Mouse (Mus musculus) midbrain, embryonic 11.5 days (tissue): ENCODE results near the gene Nudcd2. TPM values are rescaled to one million over a fixed set of nuclear protein-coding genes. Genes with fewer than 3 reads are reported as not detected.

Experiments used
- ATAC-seq: fragments of 200-750 bp; cut with Nextera tagmentation; 2 replicates; pipeline ENCODE4 v1.8.0; 2017; ENCODE audit warnings: moderate TSS enrichment, moderate library complexity; ENCODE audit not compliant: low FRiP score
- DNase-seq: peaks from one replicate; pipeline ENCODE4 v3.0.0; 2015; ENCODE audit warnings: low spot score; ENCODE audit errors: missing footprints
- H3K27ac ChIP-seq: fragments of 300-500 bp; sonication (generic); 2 replicates; pipeline ENCODE4 v1.5.1; 2014; ENCODE audit warnings: low read depth, low read length
- H3K27me3 ChIP-seq: fragments of 300-500 bp; sonication (generic); 2 replicates; pipeline ENCODE4 v1.6.1; 2014; ENCODE audit warnings: mild to moderate bottlenecking, low read length, moderate library complexity, mixed read lengths; ENCODE audit not compliant: control insufficient read depth, insufficient read depth
- H3K36me3 ChIP-seq: fragments of 300-500 bp; sonication (generic); 2 replicates; pipeline ENCODE4 v1.6.1; 2014; ENCODE audit warnings: mild to moderate bottlenecking, low read length, moderate library complexity, mixed read lengths; ENCODE audit not compliant: control insufficient read depth, insufficient read depth
- H3K4me1 ChIP-seq: fragments of 300-500 bp; sonication (generic); 2 replicates; pipeline ENCODE4 v1.6.1; 2014; ENCODE audit warnings: low read length; ENCODE audit not compliant: control insufficient read depth, insufficient read depth
- H3K4me2 ChIP-seq: fragments of 300-500 bp; sonication (generic); 2 replicates; pipeline ENCODE4 v1.6.1; 2014; ENCODE audit warnings: mild to moderate bottlenecking, moderate library complexity
- H3K4me3 ChIP-seq: fragments of 300-500 bp; sonication (generic); 2 replicates; pipeline ENCODE4 v1.5.1; 2014; ENCODE audit warnings: low read depth, low read length
- H3K9ac ChIP-seq: fragments of 300-500 bp; sonication (generic); 2 replicates; pipeline ENCODE4 v1.6.1; 2014; ENCODE audit warnings: low read length
- H3K9me3 ChIP-seq: fragments of 300-500 bp; sonication (generic); 2 replicates; pipeline ENCODE4 v1.6.1; 2016; ENCODE audit warnings: low read length; ENCODE audit not compliant: control insufficient read depth
- WGBS: fragments of 180-500 bp; shearing (Covaris S2); extraction: QIAGEN DNeasy Blood & Tissue Kit; methylation state at CpG from one replicate; pipeline ENCODE4 v1.1.7; 2014; 5-methylcytosine and 5-hydroxymethylcytosine counted together
- polyA plus RNA-seq: library from polyadenylated mRNA; unstranded; fragments of >200 nt; fragmentation: Nextera tagmentation; extraction: Ambion mirVana; gene quantifications from 2 replicates; pipeline ENCODE4 v1.2.1, GENCODE M21; 2014

Nudcd2 gene
- polyA plus RNA-seq, 1 experiment from 2014 or later, result 196 TPM

DNA sequence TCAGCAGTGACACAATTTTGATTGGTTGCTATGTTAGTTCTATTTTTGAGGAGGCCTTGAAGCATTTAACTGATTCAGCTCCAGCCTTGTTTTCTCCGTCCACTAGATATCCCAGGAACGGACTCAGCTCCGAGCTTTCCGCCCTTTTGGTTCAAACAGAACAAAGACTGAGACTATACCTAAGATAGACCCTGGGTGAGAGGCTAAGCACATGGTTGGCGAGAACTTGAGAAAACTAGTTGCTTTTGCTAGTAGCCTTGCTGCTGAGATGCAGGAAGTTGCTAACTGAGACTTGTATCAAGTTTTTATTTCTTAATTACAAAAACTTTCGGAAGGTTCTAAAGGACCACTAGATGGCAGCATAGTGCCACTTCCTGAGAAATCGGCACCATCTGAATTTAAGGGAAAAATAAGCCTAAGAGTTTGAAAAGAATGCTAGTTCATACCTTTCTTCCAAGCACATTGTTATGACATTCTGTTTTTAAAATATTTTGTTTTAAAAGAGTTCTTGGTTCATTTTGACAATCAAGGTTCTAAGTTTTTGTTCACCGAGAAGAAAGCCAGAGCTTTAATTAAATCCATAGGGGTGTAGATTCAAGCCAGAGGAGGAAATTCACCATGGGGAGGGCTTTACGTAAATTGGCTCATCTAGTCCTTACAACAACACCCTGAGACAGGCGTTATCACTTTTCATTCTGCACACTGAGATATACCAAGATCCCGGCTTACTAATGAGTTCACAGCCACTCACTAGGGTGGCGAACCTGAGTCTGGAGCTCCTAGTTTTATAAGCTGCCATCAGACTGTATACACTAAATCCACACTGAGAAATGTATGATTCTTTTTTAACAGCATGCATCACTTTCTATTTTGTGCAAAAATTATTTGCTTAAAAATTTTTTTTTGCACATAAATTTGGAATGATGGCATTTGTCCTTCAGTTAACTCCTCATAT lies 42.1 kb downstream of the Nudcd2 start:
- Histone ChIP-seq H3K27me3 (no peaks in the 10 kb centered on the region), H3K9me3 (no peaks in the 10 kb centered on the region), H3K4me3 (no peak overlapping the region), H3K4me1 (no peaks in the 10 kb centered on the region), H3K4me2 (no peak overlapping the region), H3K36me3 (no peaks in the 10 kb centered on the region), H3K27ac (no peak overlapping the region), H3K9ac (no peak overlapping the region)
- 58% methylated on average over 12 of the region's 12 CpGs for WGBS
- DNase-seq (peak; percentile 89), ATAC-seq (0 out of 2 replicates have a peak, but pooled peaks have one; percentile 24)

DNA sequence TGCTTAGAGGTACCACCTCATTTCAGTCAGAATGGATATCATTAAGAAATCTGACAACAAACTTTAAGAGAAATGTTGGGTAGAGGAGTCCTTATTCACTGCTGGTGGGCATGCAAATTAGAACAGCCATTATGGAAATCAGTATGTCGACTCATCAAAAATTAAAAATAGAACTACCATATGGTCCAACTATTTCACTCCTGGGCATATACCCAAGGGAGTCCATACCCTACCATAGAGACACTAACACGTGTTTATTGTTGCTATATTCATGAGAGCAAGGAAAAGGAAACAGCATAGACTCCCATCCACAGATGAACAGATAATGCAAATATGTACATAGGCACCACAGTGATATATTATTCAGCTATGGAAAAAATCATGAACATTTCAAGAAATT lies 48.4 kb downstream of the Nudcd2 start:
- H3K9ac ChIP-seq, result no peak overlapping the region
- H3K4me3 ChIP-seq, result no peak overlapping the region
- DNase-seq (no peak), ATAC-seq (no peak)
- no peaks in the 10 kb centered on the region for H3K4me1 ChIP-seq
- H3K27ac ChIP-seq, result no peak overlapping the region
- H3K9me3 ChIP-seq, result no peaks in the 10 kb centered on the region
- 69% methylated on average over 2 of the region's 2 CpGs for WGBS
- H3K27me3 ChIP-seq, result no peaks in the 10 kb centered on the region
- no peaks in the 10 kb centered on the region for H3K36me3 ChIP-seq
- no peak overlapping the region for H3K4me2 ChIP-seq

DNA sequence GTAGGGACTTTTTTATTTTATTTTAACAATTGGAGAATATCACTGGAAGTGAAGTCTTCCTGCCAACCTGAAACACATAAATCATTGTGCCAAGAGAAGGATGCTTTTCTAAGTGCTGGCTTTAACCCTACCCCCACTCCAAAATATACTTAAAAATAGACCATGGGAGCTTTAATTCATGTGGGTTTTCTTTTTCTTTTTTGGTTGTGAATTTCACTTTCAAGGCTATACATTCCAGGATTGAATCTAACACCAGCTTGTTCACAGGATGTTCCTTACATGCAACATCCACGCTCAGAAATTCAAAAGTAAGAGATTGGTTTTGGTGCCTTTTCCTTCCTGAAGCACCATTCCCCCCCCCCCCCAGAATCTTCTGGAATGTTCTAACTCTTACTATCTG lies 49.9 kb downstream of the Nudcd2 start:
- no peak overlapping the region for H3K4me2 ChIP-seq
- no peak for ATAC-seq
- WGBS, result 93% methylated on average over 1 of the region's 1 CpGs

DNA sequence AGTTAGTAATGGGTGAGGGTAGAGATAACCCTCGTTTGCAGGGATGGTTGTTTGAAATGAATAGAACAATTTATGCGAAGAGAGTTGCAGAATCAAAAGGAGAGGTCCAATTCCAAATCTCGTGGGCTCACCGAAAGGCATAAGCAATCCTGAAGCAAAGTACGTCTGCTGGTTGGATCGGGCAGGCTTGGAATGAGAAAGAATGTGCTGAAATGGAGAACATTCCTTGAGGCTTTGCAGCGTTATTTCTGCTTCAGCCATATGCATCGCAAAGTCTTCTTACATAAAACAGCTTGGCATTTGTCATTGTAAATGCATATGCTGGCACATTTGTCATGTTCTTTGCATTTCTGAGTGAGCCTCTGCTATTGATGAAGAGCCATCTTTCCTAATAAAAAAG lies 50.9 kb downstream of the Nudcd2 start:
- no peaks in the 10 kb centered on the region for H3K27me3 ChIP-seq
- no peak overlapping the region for H3K4me3 ChIP-seq
- no peaks in the 10 kb centered on the region for H3K4me1 ChIP-seq
- 82% methylated on average over 8 of the region's 8 CpGs for WGBS
- H3K27ac ChIP-seq, result no peak overlapping the region
- H3K4me2 ChIP-seq, result no peak overlapping the region
- no peak overlapping the region for H3K9ac ChIP-seq
- DNase-seq (no peak), ATAC-seq (no peak)
- H3K36me3 ChIP-seq, result no peaks in the 10 kb centered on the region
- no peaks in the 10 kb centered on the region for H3K9me3 ChIP-seq

More for the DNA sequence above, 49.9 kb downstream of the Nudcd2 start:
- H3K36me3 ChIP-seq, result no peaks in the 10 kb centered on the region
- H3K4me3 ChIP-seq, result no peak overlapping the region
- H3K4me1 ChIP-seq, result no peaks in the 10 kb centered on the region
- no peak overlapping the region for H3K9ac ChIP-seq
- H3K27ac ChIP-seq, result no peak overlapping the region
- no peaks in the 10 kb centered on the region for H3K9me3 ChIP-seq
- no peaks in the 10 kb centered on the region for H3K27me3 ChIP-seq
- DNase-seq, result no peak

DNA sequence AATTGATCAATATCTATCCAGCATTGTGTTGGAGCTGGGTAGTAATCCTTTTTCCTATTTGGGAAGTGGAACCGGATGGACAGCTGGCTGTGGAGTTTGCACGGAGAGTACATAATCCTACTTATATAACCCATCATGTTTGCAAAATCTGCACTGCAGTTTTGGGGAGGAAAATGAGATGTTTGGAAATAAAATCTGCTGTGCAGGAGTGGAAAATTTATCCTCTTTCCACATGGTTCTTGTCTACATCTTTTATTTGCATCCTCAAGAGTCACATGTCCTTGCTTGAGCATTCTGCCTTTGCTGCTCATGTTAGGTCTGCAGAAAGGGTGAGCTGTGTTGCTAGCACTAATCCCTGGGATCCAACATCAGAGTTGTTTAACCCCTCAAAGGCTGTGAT lies 53.4 kb downstream of the Nudcd2 start:
- no peaks in the 10 kb centered on the region for H3K9me3 ChIP-seq
- DNase-seq (no peak), ATAC-seq (no peak)
- no peaks in the 10 kb centered on the region for H3K27me3 ChIP-seq
- H3K4me1 ChIP-seq, result no peaks in the 10 kb centered on the region
- H3K36me3 ChIP-seq, result no peaks in the 10 kb centered on the region
- no peak overlapping the region for H3K9ac ChIP-seq
- H3K4me3 ChIP-seq, result no peak overlapping the region
- no peak overlapping the region for H3K27ac ChIP-seq
- WGBS, result 73% methylated on average over 2 of the region's 2 CpGs
- H3K4me2 ChIP-seq, result no peak overlapping the region

Other genes with a start within 250 kb of the Nudcd2 start
- 107 and 111 TPM in 2 replicates for gene Mat2b, start 38.5 kb upstream of the Nudcd2 start, polyA plus RNA-seq
- 66.1 and 67.2 TPM in 2 replicates for gene Hmmr, start 245 bp upstream of the Nudcd2 start, polyA plus RNA-seq
- 47.9 and 61.1 TPM in 2 replicates for gene Ccng1, start 21.6 kb downstream of the Nudcd2 start, polyA plus RNA-seq